Mouse (Mus musculus) kidney, adult 2 months (tissue): ENCODE data around the gene Haspin. TPM values are rescaled to one million over a fixed set of nuclear protein-coding genes. Genes with fewer than 3 reads are reported as not detected.
A peak's percentile ranks its signal among the peaks of the same experiment; 100 is the strongest.

ENCODE experiments used
- DNase-seq: peaks from one replicate; pipeline ENCODE4 v3.0.0; 2021
- H3K27ac ChIP-seq: fragments of 200-500 bp; 2 replicates; pipeline ENCODE4 v1.5.1; 2012; ENCODE audit warnings: low read depth, low read length, control low read depth, inconsistent platforms; ENCODE audit not compliant: insufficient read depth
- H3K27me3 ChIP-seq: fragments of 200-500 bp; replicated peaks from 2 replicates; pipeline ENCODE4 v1.6.1; 2012; ENCODE audit warnings: mild to moderate bottlenecking, moderate library complexity, low read length, inconsistent platforms; ENCODE audit not compliant: control insufficient read depth, insufficient read depth
- H3K36me3 ChIP-seq: fragments of 200-500 bp; 2 replicates; pipeline ENCODE4 v1.6.1; 2012; ENCODE audit warnings: mild to moderate bottlenecking, moderate library complexity, low read length, inconsistent platforms; ENCODE audit not compliant: control insufficient read depth, insufficient read depth
- H3K4me1 ChIP-seq: fragments of 200-500 bp; 2 replicates; pipeline ENCODE4 v1.6.1; 2011; ENCODE audit warnings: low read length; ENCODE audit not compliant: control insufficient read depth, insufficient read depth
- H3K4me3 ChIP-seq: fragments of 200-500 bp; 2 replicates; pipeline ENCODE4 v1.5.1; 2011; ENCODE audit warnings: mild to moderate bottlenecking, low read depth, low read length, control low read depth; ENCODE audit not compliant: insufficient read depth
- CTCF ChIP-seq: fragments of 200-500 bp; conservative IDR thresholded peaks from 2 replicates; pipeline ENCODE4 v1.5.1; 2011; ENCODE audit warnings: low read depth, mild to moderate bottlenecking, control low read depth, low read length, moderate library complexity, mixed read lengths; ENCODE audit not compliant: insufficient read depth, insufficient read length
- POLR2A ChIP-seq: fragments of 200-500 bp; IDR thresholded peaks from one replicate; pipeline ENCODE4 v1.6.1; 2011; ENCODE audit warnings: low read depth, low read length, control low read depth
- WGBS: fragments of 180-500 bp; shearing (Covaris S2); methylation state at CpG from one replicate; pipeline ENCODE4 v1.1.7; 2018; 5-methylcytosine and 5-hydroxymethylcytosine counted together
- polyA plus RNA-seq: library from polyadenylated mRNA; depleted of rRNA; stranded (reverse); fragments of >200 nt; gene quantifications from 2 replicates; pipeline ENCODE4 v1.2.3, GENCODE M21; 2012

Haspin gene
- polyA plus RNA-seq, 1 experiment: 1.3 TPM

- Histone ChIP-seq H3K4me3 (no peak overlapping the region), H3K36me3 (no peaks in the 10 kb centered on the region), H3K4me1 (peaks cover 2% of the 10 kb centered on the region; the same call in 1 of the 2 replicates), H3K27ac (peak overlapping the region; percentile 89), H3K27me3 (no peaks in the 10 kb centered on the region)
- 84% methylated on average over 1 of the region's 1 CpGs for WGBS
- TF ChIP-seq CTCF: no peak
- TF ChIP-seq POLR2A: no peak
- DNase-seq: peak; percentile 73
Observed at GRCm38 (mm10) chr11:73144261-73144681, 6.2 kb upstream of the Haspin start.

- Histone ChIP-seq H3K27me3 (no peaks in the 10 kb centered on the region), H3K27ac (no peak overlapping the region), H3K4me1 (0 out of 2 replicates have a peak, but pooled peaks cover 3% of the 10 kb centered on the region), H3K4me3 (peak overlapping the region; percentile 64), H3K36me3 (no peaks in the 10 kb centered on the region)
- peak; percentile 23 for DNase-seq
- 7% methylated on average over 11 of the region's 11 CpGs for WGBS
- no peak for TF ChIP-seq CTCF
- TF ChIP-seq POLR2A: no peak
Observed at GRCm38 (mm10) chr11:73137116-73137515, 978 bp downstream of the Haspin start.

GRCm38 (mm10) chr11:73136587-73136986, 1.5 kb downstream of the Haspin start:
- no peak for TF ChIP-seq POLR2A
- no peak for TF ChIP-seq CTCF
- no peak for DNase-seq
- H3K4me1 ChIP-seq: 0 out of 2 replicates have a peak, but pooled peaks cover 3% of the 10 kb centered on the region
- no peak overlapping the region for H3K27ac ChIP-seq
- whole genome bisulfite sequencing: 55% methylated on average over 6 of the region's 6 CpGs
- peak overlapping the region; percentile 64 for H3K4me3 ChIP-seq
- H3K36me3 ChIP-seq: no peaks in the 10 kb centered on the region
- no peaks in the 10 kb centered on the region for H3K27me3 ChIP-seq

- Histone ChIP-seq H3K36me3 (no peaks in the 10 kb centered on the region), H3K4me3 (no peak overlapping the region), H3K27me3 (no peaks in the 10 kb centered on the region), H3K4me1 (peaks cover 3% of the 10 kb centered on the region; the same call in 1 of the 2 replicates), H3K27ac (no peak overlapping the region)
- no peak for DNase-seq
- TF ChIP-seq POLR2A (no peak), CTCF (no peak)
- whole genome bisulfite sequencing: 73% methylated on average over 5 of the region's 5 CpGs
Observed at GRCm38 (mm10) chr11:73134222-73134621, 3.9 kb downstream of the Haspin start.

- TF ChIP-seq CTCF: no peak
- no peak for TF ChIP-seq POLR2A
- Histone ChIP-seq H3K4me1 (peaks cover 3% of the 10 kb centered on the region; the same call in 1 of the 2 replicates), H3K36me3 (no peaks in the 10 kb centered on the region), H3K4me3 (no peak overlapping the region), H3K27me3 (no peaks in the 10 kb centered on the region), H3K27ac (no peak overlapping the region)
- WGBS: 91% methylated on average over 6 of the region's 6 CpGs
- DNase-seq: no peak
Observed at GRCm38 (mm10) chr11:73132999-73133398, 5.1 kb downstream of the Haspin start.

- Histone ChIP-seq H3K4me3 (no peak overlapping the region), H3K36me3 (no peaks in the 10 kb centered on the region), H3K27ac (no peak overlapping the region), H3K4me1 (no peaks in the 10 kb centered on the region; the same call in 1 of the 2 replicates), H3K27me3 (no peaks in the 10 kb centered on the region)
- WGBS: 47% methylated on average over 7 of the region's 7 CpGs
- peak; percentile 66 for DNase-seq
- TF ChIP-seq CTCF (peak; percentile 74), POLR2A (no peak)
Observed at GRCm38 (mm10) chr11:73131020-73131419, 7.1 kb downstream of the Haspin start.

GRCm38 (mm10) chr11:73126495-73126894, 11.6 kb downstream of the Haspin start:
- Histone ChIP-seq H3K27ac (no peak overlapping the region), H3K36me3 (no peaks in the 10 kb centered on the region), H3K4me3 (no peak overlapping the region), H3K27me3 (no peaks in the 10 kb centered on the region), H3K4me1 (no peaks in the 10 kb centered on the region; the same call in 1 of the 2 replicates)
- 89% methylated on average over 6 of the region's 6 CpGs for WGBS
- DNase-seq: no peak
- no peak for TF ChIP-seq POLR2A
- no peak for TF ChIP-seq CTCF
